Mouse (Mus musculus) left cerebral cortex, postnatal 14 days (tissue): ENCODE measurements around the gene Esyt3. TPM values are rescaled to one million over a fixed set of nuclear protein-coding genes. Genes with fewer than 3 reads are reported as not detected.

Experiments used
- total RNA-seq, 2 experiments: library from RNA; stranded (reverse); gene quantifications; 2 replicates each; pipeline ENCODE4 v1.2.3; 2021

The Esyt3 gene
- total RNA-seq, 2 experiments from 2014 or later = 0.59 to 1.1 TPM

Other genes with a start within 250 kb of the Esyt3 start
- 10 to 100 TPM; 19.7 to 21.7 TPM for gene Pik3cb, start 217.9 kb downstream of the Esyt3 start, total RNA-seq
- gene Faiml, start 121.3 kb downstream of the Esyt3 start, total RNA-seq = not detected
- 10 to 100 TPM; 17.3 to 18.0 TPM for gene Cep70, start 115.2 kb downstream of the Esyt3 start, total RNA-seq
- gene Mras, start 78.8 kb upstream of the Esyt3 start, total RNA-seq = 100 to 1,000 TPM; 146 to 154 TPM
- gene Nme9, start 92.9 kb upstream of the Esyt3 start, total RNA-seq = not detected
- gene Armc8, start 210.3 kb upstream of the Esyt3 start, total RNA-seq = 10 to 100 TPM; 51.2 to 54.6 TPM
- 10 to 100 TPM; 10.7 to 11.5 TPM for gene Dbr1, start 217.2 kb upstream of the Esyt3 start, total RNA-seq